In the genomic region with DNA sequence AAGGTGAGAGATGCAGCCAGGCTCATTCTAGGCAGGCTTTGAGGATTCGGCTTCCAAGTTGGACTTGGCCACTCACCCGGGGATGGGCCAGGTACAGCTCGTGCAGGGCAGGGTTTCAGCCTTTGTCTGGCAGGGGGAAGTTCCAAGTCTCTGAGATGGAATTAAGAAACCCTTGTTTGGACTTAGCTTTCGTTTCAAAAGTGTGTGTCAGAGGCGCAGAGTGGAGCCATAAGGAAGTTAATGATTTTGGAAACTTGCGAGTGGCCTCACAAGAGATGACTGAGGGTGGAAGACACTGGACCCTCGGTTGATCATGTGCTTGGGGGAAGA, we compare ENCODE assay signal across 8 mouse cellular contexts. TPM values are rescaled to one million over a fixed set of nuclear protein-coding genes. Genes with fewer than 3 reads are reported as not detected.
A peak's percentile ranks its signal among the peaks of the same experiment; 100 is the strongest.
DNase-seq lines count a peak whose midpoint lies in the region; ATAC-seq and TF ChIP-seq lines count a peak whose summit lies in the region.

No protein-coding gene starts in this region.

- H3K27me3 ChIP-seq in lung, embryonic 14.5 days (ENCODE audit: insufficient read depth, low read length), result no peaks in the 10 kb centered on the region
- H3K27me3 ChIP-seq in forebrain, embryonic 10.5 days (ENCODE audit: poor library complexity, severe bottlenecking), result no peaks in the 10 kb centered on the region
- no peaks in the 10 kb centered on the region for H3K27me3 ChIP-seq in limb, embryonic 14.5 days (ENCODE audit: control insufficient read depth, insufficient read depth, low read length)

- peak overlapping the region; percentile 79 for H3K4me2 ChIP-seq in lung, embryonic 14.5 days
- H3K4me2 ChIP-seq in limb, embryonic 14.5 days (replicated peaks; ENCODE audit: low read depth, low read length, severe bottlenecking), result peak overlapping the region; percentile 75

- H3K9ac ChIP-seq in lung, embryonic 14.5 days, result peak overlapping the region; percentile 91
- H3K9ac ChIP-seq in limb, embryonic 14.5 days (ENCODE audit: low read depth, low read length, severe bottlenecking), result peak overlapping the region; percentile 95

- no peaks in the 10 kb centered on the region for H3K9me3 ChIP-seq in lung, embryonic 14.5 days (ENCODE audit: low read depth, low read length)
- no peaks in the 10 kb centered on the region for H3K9me3 ChIP-seq in forebrain, embryonic 10.5 days
- H3K9me3 ChIP-seq in limb, embryonic 14.5 days (ENCODE audit: control insufficient read depth, low read length), result no peaks in the 10 kb centered on the region

- intact Hi-C loops in left cerebral cortex, postnatal 14 days (cut with DNase I), result no loop called here

- ATAC-seq in lung, embryonic 14.5 days (ENCODE audit: insufficient read depth), result no peak
- no peak for ATAC-seq in limb, embryonic 14.5 days (ENCODE audit: low FRiP score, low read depth)

- WGBS in lung, embryonic 14.5 days, result 5% methylated on average over 7 of the region's 7 CpGs
- 19% methylated on average over 7 of the region's 7 CpGs for WGBS in forebrain, embryonic 10.5 days
- 3% methylated on average over 7 of the region's 7 CpGs for WGBS in limb, embryonic 14.5 days
- WGBS in olfactory bulb, adult 2 months, result 16% methylated on average over 7 of the region's 7 CpGs

- TF ChIP-seq CTCF in lung, embryonic 14.5 days (IDR thresholded peaks at IDR 0.05; ENCODE audit: low read depth), result no peak
- no peak for TF ChIP-seq CTCF in olfactory bulb, adult 2 months (IDR thresholded peaks at IDR 0.05; ENCODE audit: insufficient read depth, low read depth, low read length)

- H3K27ac ChIP-seq in lung, embryonic 14.5 days (ENCODE audit: low read depth), result peak overlapping the region; percentile 96
- H3K27ac ChIP-seq in forebrain, embryonic 10.5 days, result peak overlapping the region; percentile 98
- peak overlapping the region; percentile 90 for H3K27ac ChIP-seq in limb, embryonic 14.5 days (replicated peaks; ENCODE audit: low read depth, low read length)
- H3K27ac ChIP-seq in olfactory bulb, adult 2 months (ENCODE audit: insufficient read depth, low read depth, low read length), result 0 out of 2 replicates have a peak overlapping the region, but pooled peaks have one; percentile 8

- H3K4me1 ChIP-seq in lung, embryonic 14.5 days (ENCODE audit: insufficient read depth), result peaks cover 12% of the 10 kb centered on the region
- H3K4me1 ChIP-seq in forebrain, embryonic 10.5 days, result peaks cover 56% of the 10 kb centered on the region
- H3K4me1 ChIP-seq in limb, embryonic 14.5 days (ENCODE audit: control insufficient read depth, insufficient read depth, low read length), result peaks cover 41% of the 10 kb centered on the region
- H3K4me1 ChIP-seq in olfactory bulb, adult 2 months (ENCODE audit: control insufficient read depth, insufficient read depth, low read length), result peaks cover 50% of the 10 kb centered on the region

- peak overlapping the region; percentile 95 for H3K4me3 ChIP-seq in lung, embryonic 14.5 days (ENCODE audit: low read depth, low read length)
- H3K4me3 ChIP-seq in forebrain, embryonic 10.5 days, result peak overlapping the region; percentile 99
- peak overlapping the region; percentile 95 for H3K4me3 ChIP-seq in limb, embryonic 14.5 days (replicated peaks; ENCODE audit: low read length)
- H3K4me3 ChIP-seq in olfactory bulb, adult 2 months (ENCODE audit: insufficient read depth, low read depth, low read length), result peak overlapping the region; percentile 88

- no peak for TF ChIP-seq POLR2A in limb, embryonic 14.5 days (IDR thresholded peaks at IDR 0.05; ENCODE audit: borderline replicate concordance, extremely low read depth, insufficient read depth, insufficient read length)
- no peak for TF ChIP-seq POLR2A in olfactory bulb, adult 2 months (IDR thresholded peaks at IDR 0.05; ENCODE audit: insufficient read depth, low read depth, low read length)

- no peak for DNase-seq in lung, embryonic 14.5 days
- no peak for DNase-seq in lung, postnatal 25 days (ENCODE audit: low spot score)
- no peak for DNase-seq in forebrain, embryonic 10.5 days (ENCODE audit: extremely low spot score, low spot score)
- DNase-seq in limb, embryonic 14.5 days (ENCODE audit: low spot score), result no peak
- no peak for DNase-seq in left cerebral cortex, postnatal 14 days (ENCODE audit: low spot score in 2 of 2)
- no peak for DNase-seq in frontal cortex, adult 2 months (ENCODE audit: extremely low spot score in 1 of 2, low spot score in 1 of 2)
- DNase-seq in adrenal gland, adult 18-20 months (ENCODE audit: low spot score in 2 of 2), result no peak

- peaks cover 21% of the 10 kb centered on the region for H3K36me3 ChIP-seq in lung, embryonic 14.5 days (ENCODE audit: insufficient read depth)
- peaks cover 46% of the 10 kb centered on the region for H3K36me3 ChIP-seq in forebrain, embryonic 10.5 days (replicated peaks)
- peaks cover 21% of the 10 kb centered on the region for H3K36me3 ChIP-seq in limb, embryonic 14.5 days (ENCODE audit: control insufficient read depth, insufficient read depth, low read length)

RNA-seq across cellular contexts. Expression of gene Bri3, which starts 12.3 kb away (rescaled TPM):
- polyA plus RNA-seq in lung, embryonic 14.5 days (2014; fragmentation: Nextera tagmentation; extraction: Ambion mirVana), result 128 and 145 TPM in 2 replicates
- 113 and 119 TPM in 2 replicates for polyA plus RNA-seq in forebrain, embryonic 10.5 days (2016; fragmentation: Nextera tagmentation; extraction: Ambion mirVana)
- 90.6 and 107 TPM in 2 replicates for polyA plus RNA-seq in limb, embryonic 14.5 days (2012; rRNA removed)
- polyA plus RNA-seq in limb, embryonic 14.5 days (2014; fragmentation: Nextera tagmentation; extraction: Ambion mirVana), result 119 and 131 TPM in 2 replicates
- polyA plus RNA-seq in olfactory bulb, adult 2 months (2012; ENCODE audit: insufficient read depth, insufficient read length, low replicate concordance, missing spikeins), result not detected in 2 replicates
- 10 to 100 TPM; 62.1 to 75.0 TPM for total RNA-seq in left cerebral cortex, postnatal 14 days (2021)
- 89.6 and 105 TPM in 2 replicates for polyA plus RNA-seq in frontal cortex, adult 2 months (2012; rRNA removed)
- total RNA-seq in adrenal gland, adult 18-20 months (2021), result 100 to 1,000 TPM; 136 to 144 TPM

RNA-seq across cellular contexts. Expression of gene Tecpr1, which starts 33.1 kb away (rescaled TPM):
- 17.0 and 19.3 TPM in 2 replicates for polyA plus RNA-seq in lung, embryonic 14.5 days (2014; fragmentation: Nextera tagmentation; extraction: Ambion mirVana)
- polyA plus RNA-seq in forebrain, embryonic 10.5 days (2016; fragmentation: Nextera tagmentation; extraction: Ambion mirVana), result 18.1 and 19.9 TPM in 2 replicates
- polyA plus RNA-seq in limb, embryonic 14.5 days (2012; rRNA removed), result 34.7 and 39.7 TPM in 2 replicates
- polyA plus RNA-seq in limb, embryonic 14.5 days (2014; fragmentation: Nextera tagmentation; extraction: Ambion mirVana), result 18.6 and 21.2 TPM in 2 replicates
- polyA plus RNA-seq in olfactory bulb, adult 2 months (2012; ENCODE audit: insufficient read depth, insufficient read length, low replicate concordance, missing spikeins), result 771 TPM in 1 of 2 replicates, not detected in the other
- total RNA-seq in left cerebral cortex, postnatal 14 days (2021), result 10 to 100 TPM; 84.8 to 90.0 TPM
- polyA plus RNA-seq in frontal cortex, adult 2 months (2012; rRNA removed), result 69.5 and 71.7 TPM in 2 replicates
- total RNA-seq in adrenal gland, adult 18-20 months (2021), result 100 to 1,000 TPM; 110 to 112 TPM

Comparison
In these comparisons a context has a peak if more than half of its experiments do, and no peak if none do; other contexts are left out.
1. H3K27ac ChIP-seq: peak in every context shown above with its lines; median percentile 98 in forebrain, embryonic 10.5 days; 96 in lung, embryonic 14.5 days; 90 in limb, embryonic 14.5 days; 8 in olfactory bulb, adult 2 months.